Mouse (Mus musculus) testis, postnatal 10 days (tissue): ENCODE measurements around the gene Ttc41.
"Not testable (repeated sequence)": the region's sequence is repeated elsewhere in the genome, so short reads cannot be mapped to it uniquely, and the experiment has no call there.

Experiments used
- DNase-seq: peaks from one replicate; pipeline ENCODE4 v3.0.0; 2021; ENCODE audit warnings: low spot score

The Ttc41 gene

DNA sequence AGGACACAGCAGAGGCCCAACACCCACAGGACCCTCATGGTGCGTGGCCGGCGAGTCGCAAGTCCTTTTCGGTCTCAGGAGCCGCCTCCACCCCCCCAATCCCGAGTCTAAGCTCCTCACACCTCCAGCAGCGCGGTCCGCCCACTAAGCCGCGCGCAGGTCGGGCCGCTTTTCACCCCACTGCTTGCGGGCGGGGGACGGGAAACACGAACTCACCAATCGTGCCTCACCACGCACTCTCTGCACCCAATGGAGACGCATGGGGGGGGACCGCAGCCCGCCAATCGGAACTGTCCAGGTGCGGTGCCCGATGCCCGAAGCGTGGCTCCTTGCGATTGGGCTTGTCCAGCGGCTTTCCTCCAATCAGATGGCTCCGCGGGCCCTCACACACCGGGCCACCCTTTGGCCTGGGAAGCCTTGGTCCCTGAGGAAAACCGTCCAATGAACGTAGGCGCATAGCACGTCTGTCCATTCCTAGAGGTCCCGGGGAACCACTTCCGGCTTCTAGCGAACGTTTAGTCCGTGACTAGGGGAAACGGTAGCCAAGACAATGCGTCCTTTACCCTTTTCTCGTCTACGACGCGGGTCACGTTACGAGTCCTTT, at the start of gene Ttc41, which contains the start of gene Hsp90b1:
Ttc41 (plus strand) TSS at position 494 of the 604 bp plus-strand sequence.
Hsp90b1 (minus strand) TSS at position 192 of the 604 bp plus-strand sequence.
- peak; percentile 95 for DNase-seq

DNA sequence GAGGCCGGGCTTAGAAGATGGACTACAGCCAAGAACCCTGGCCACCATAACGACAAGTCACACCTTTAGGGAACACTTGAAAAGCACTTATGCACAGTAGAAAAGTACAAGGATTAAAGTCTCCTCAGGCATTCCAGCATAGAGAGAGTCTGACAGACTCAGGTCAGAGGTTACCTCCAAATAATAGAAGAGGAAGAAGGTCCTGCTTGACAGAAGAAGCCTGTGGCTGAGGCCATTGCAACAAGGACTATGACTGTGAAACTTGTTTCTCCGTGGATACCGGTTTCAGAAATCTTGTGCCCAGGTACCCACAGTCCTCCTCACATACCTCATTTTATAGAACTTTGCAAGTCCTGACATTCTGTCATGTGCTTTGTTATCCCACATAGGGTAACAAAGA, 35.1 kb upstream of the Ttc41 start:
- not testable (repeated sequence) for DNase-seq

DNA sequence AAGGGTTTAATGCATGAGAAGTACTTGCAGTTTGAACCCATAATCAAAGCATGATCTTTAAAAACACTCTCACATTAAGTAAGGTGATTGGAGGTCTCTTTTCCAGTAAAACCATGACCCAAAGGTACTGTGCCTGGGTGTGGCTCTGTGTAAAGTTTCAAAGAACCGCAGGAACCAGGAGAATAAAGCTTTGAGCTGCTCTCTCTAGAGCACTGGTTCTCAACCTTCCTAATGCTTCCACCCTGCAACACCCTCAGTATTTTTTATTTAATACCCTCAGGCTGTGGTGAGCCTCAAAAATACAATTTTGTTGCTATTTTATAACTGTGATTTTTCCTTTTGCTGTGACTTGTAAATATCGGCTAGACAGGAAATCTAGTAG, 20.8 kb upstream of the Ttc41 start:
- DNase-seq = not testable (repeated sequence)

DNA sequence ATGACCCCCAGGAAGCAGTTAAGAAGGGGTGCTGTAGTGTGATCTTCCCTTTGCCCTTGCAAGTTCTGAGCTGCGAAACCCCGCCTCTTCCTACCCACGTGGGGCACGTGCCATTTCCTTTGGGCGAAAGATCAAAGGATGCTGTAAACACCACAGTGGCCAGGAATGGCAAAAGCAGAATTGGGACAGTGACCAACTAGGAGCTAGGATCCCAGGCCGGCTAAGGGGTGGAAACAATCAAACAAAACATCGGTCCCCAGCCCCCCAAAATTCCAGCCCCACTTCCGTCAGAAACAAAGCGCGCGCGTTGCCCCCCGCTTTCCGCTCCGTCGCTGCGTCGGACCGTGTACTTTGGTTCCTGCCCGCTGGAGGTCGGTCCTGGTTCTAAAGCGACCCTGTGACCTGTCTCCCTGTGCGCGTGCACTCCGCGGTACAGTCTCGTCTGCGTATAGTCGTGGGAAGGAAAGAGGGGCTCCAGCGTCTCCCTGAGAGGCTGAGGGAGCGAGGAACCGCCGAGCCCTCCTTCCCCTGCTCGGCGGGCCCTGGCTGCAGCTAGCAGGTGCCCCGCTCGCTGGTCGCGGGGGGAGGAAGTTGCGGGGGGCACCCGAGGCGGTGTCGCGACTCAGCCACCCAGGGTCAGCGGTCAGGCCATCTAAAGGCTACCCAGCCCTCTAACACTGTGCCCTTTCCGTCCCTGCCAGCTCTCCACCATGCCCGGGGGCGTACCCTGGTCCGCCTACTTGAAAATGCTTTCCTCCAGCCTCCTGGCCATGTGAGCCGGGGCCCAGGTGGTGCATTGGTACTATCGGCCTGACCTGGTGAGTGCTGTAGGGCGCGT, 20.2 kb upstream of the Ttc41 start:
- peak; percentile 88 for DNase-seq

DNA sequence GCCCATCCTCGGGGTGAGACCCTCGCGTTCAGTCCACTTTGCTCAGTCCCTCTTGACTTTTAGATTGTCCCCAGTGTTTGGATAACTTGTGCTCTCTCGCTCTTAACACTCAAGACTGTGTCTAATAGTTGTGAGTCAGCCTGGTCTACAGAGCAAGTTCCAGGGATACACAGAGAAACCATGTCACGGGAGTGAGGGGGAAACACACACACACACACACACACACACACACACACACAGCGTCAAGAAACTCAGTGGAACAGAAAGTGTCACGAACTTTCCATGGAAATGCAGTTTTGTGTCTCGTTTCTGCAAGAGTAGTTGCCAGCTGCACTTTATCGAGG, 19.6 kb upstream of the Ttc41 start:
- DNase-seq = not testable (repeated sequence)

DNA sequence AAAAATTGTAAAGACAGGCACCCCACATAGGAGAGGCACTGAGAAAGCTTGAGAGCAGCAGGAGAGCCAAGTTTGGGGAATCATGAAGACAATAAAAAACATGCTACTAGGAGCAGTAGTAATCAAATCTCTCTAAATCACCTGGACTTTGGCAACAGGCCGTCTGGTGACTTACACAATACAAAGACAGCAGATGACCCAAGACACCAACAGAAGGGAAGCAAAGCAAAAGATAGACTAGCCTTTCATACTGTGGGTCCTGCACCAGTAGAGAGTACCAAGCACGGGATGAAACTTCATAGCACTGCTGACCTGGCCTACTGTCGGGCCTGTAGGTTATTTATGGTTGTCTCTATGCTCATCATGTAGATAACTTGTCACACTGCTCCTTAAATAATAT, 5.4 kb upstream of the Ttc41 start:
- DNase-seq = no peak

DNA sequence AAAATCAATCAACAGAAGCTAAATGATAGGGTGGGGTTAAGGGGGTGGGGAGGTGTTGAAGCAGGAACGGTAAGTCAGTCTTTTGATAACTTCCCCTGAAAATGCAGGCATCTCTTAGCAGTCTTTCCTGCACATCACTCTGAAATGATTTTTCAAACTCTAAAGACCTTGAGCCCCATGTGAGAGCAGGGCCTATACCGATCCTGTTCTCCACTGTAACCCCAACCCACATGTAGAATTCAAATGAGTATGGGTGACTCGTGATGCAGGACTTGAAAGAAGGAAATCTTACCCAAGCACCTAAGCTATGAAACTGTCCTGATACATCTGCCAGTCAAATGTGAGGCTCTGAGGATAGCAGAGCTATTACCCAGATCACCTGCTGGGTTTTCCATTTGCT, 4.6 kb upstream of the Ttc41 start:
- no peak for DNase-seq

DNA sequence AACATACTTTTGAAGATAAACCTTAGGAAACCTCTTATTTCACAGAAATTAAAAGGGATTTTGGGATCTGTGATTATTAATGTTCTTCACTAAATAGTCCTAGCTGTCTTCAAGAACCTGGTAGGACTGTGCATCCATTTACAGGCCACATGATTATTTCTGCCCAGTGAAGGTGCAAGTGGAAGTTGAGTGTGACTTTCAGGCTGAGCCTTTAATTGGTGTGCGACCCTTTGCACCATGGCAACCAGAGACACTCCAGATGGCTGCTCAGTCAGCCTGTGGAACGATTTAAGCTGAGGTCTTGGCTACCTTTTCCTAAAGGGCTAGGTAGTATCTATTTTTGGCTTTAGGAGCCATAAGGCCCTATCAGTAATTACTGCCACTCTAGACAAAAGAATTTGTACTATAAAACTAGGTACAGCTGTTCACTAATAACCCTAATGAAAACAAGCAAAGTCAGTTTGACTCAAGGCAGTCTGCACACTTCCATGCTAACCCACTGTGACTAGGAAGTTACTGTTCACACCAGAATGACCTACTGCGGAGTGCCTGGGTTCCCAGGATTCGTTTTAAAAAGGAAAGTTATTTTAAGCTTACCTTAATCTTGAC, 3.2 kb upstream of the Ttc41 start:
- DNase-seq = no peak

DNA sequence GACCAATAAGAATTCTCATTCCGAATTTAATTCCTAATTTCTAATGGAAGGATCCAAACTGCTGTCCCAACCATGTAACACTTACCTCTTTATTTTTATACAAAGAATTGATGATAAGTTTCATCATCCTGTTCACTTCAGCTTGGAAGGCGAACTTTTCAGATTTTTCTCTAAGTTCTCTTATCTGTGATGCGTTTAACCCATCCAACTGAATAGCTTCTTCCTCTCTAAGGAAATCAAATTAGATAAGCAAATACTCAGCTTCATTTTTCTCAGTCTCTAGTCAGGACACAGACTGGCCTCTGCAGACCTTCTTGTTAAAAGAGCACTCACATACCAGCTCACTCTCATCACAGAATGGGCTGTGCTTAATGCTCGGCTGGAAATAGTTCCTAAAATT, 2.2 kb upstream of the Ttc41 start:
- DNase-seq = no peak

DNA sequence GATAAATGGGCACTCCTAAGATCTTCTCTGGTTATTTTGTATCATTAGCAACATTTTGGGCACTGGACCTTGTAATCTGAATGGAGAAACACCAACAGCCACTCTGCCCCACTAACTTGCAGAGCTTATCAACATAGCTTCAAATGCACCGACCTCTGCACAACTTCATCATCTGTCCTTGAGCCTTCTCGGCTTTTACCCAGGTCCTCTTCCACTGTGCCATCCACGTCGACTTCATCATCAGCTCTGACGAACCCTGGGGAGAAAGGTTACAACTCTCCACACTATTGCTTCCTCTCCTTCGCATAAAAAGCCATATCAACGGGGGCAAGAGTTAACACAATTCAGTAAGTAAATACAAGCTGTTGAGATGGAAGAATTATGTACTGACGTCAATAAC, 1.5 kb upstream of the Ttc41 start:
- DNase-seq = no peak

DNA sequence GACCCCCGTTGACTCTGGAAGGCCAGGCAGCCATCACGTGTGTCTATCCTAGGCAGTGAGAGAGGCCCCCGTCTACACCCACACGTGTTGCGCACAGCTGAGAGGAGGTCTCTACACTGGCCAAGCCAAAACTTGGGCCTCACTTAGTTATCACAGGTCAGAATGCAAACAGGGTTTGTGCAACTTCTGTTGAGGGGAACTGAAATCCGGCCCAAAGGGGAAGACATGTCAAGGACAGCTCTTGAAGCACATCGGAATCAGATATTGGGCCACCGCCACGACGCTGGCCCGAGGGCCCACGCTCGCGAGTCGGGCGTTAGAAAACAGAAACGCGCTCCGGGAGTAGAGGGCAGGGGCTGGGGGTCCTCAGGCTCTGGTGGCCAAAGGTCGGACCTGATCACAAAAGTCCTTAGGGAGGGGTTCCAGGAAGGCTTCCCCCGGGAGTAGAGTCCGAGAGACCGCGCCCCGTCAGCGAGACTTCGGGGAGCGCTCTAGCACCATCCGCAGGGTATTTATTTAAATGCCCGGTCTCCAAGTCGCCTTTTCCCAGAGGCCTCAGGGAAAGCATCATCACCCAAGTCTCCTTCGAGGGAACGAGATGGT, 921 bp upstream of the Ttc41 start:
- DNase-seq = peak; percentile 57

DNA sequence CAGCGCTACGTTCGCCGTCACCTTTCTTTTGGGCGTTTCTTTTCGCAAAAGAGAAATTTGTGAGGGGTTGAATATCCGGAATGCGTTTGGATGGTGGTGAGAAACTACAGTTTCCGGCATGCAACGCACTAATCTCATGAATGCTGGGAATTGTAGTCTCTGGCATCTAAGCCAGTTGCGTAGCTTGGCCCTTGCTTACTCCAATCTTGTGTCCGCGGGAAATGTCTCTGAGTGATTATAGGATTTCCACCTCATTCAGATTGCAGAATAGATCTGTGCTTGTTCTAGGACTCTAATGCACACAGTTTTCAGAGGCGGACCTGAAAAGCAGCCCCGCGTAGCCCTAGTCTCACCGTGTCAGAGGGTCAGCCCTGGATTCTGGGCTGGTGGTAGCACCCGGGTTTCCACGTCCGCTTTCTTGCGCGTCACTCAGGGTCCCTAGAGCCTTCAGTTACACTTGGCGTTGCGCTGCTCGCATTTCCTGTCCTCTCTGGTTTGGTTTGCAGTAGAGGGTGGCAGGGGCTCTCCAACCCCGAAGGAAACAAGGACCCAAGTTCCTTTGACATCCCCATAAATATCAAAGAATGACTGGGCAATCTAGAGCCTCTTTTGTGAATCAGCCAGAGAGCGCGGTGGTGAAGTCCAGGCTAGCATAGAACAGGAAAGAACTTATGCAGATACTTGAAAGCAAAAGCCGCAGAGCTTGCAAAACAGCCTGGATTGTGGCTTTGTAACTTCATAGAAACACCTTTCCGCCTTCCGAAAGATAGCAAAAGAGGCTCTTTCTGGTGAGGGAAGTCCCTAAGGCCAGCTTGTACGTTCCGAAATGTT, 526 bp downstream of the Ttc41 start:
- DNase-seq = peak; percentile 73

DNA sequence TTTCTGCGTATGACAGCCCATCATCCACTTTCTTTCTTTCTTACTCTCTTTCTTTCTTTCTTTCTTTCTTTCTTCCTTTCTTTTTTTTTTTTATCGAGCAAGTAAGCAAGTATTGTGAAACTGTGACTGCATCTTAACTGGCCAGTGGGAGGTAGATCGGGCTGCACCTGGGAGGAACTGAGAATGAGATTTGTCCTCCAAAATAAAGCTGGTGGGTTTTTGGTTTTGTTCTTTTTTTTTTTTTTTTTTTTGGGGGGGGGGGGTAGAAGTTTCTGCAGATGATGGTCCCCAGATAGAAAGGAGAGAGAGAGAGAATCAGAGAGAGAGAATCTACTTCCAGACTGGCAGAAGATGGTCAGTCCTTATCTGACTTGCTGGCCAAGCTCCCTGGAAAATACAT, 1.5 kb downstream of the Ttc41 start:
- no peak for DNase-seq

DNA sequence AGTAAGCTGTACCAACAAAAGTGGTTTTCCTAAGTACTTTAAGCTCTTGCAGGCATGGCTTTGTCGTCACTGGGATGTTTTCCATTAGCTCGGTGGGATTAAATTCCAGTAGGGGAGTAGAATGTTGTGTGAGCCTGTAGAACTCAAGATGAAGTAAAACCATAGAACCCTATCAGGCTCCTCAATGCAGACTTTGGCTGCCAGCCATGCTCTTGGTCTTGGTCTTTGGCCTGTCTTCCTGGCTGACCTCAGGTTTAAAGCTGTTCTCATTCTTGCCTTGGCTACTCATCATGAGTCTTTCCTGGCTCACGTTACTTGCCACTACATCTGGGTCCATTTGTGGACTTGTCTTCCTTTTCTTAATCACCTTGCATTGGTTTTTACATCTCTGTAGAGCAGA, 6.5 kb downstream of the Ttc41 start:
- no peak for DNase-seq

DNA sequence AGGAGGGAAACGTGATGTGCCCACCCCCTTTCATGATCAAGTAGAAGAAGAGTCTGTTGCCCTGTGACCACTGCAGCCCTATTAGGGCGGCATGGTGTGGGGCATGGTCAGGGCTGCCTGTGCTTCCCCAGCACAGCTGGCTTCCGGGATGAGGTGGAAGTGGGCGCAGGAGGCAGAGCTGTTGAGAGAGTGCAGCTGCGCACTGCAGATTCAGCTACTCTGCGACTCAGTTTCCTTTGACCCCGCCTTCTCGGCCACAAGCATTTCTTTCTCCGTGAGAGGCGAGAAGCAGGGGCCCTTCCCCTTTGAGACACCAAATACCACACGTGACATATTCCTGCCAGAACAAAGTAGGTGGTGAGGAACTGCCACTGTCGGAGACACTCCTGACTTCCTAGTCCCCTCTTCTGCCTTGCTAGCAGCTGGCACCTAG, 22.0 kb downstream of the Ttc41 start:
- DNase-seq = no peak

DNA sequence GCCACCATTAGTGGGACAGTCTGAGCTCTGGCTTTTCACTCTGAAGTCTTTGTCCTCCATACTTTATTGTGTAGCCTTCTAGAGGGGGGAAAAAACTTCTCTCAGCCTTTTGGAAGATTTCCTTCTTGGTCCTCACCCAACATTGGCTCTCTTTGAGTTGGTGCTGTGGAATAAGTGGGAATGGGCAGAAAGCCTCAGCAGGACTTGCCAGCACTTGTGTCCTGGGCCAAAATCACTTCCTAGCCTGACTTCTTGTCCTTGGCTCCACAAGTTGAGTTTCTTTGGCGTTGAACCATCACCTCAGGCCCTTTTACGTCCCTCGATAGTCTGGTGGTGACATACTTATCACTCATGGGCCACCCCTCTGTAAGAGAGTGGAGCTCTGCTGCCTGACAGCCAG, 22.6 kb downstream of the Ttc41 start:
- no peak for DNase-seq

DNA sequence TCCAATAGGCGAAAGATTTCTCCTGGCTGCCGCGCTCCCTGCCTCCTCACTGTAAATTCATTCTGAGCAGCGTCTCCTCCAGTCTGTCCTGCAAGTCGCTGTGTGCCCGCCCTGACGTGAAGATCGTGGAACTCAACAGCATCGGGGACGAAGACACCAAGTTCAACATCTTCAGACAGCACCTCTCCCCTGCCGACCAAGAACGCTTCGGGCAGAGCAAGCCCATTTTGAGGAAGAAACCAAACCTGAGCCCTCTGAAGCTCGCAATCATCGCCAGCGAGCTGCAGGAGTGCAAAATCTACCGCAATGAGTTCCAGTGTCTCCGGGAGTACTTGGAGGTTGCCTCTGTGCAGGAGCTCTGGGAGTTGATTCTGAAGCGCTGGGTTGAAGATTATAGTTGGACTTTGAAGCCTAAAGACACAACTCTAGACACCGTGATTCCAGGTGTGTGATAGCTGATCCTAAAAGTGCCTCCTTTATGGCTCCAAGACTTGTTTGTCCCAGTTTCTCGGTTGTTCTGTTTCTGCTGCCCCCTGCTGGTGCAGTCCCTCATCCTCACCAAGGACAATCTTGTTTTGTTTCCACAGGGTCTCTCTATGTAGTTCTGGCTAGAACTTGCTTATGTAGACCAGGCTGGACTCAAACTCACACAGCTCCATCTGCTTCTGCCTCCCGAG, 25.4 kb downstream of the Ttc41 start:
- DNase-seq = peak; percentile 93

DNA sequence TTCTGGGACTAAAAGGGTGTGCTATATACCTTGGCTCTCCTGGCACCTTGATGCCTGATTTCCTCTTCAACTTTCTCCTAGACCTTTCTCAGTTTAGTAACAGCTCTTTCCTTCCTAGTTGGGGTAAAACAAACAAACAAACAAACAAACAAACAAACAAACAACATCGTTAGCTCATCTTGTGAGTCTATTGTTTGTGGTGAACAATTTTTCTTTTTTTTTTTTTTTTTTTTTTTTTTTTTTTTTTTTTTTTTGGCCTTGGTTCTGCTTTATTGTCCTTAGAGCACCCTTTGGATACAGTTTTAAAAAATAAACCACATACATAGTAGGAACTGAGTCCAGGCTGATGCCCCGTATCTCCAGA, 25.9 kb downstream of the Ttc41 start:
- DNase-seq = no peak

DNA sequence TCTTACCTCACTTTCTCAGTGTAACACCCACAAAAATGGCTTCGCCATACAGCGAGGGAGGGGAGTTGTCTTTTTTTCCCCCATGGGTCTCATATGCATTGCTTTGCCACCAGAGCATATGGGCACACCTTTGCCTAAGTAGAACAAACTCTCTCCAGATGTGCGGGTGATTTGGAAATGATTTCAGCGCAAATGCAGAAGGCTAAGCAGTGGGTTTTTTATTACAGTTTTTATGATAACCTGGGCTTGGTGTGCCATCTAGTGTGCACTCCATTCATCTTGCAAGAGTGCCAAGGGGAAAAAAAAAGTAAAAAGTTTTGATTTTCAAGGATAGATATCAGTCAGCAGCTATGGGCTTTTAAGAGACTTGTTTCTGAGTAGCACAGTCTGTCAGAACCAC, 29.4 kb downstream of the Ttc41 start:
- no peak for DNase-seq

DNA sequence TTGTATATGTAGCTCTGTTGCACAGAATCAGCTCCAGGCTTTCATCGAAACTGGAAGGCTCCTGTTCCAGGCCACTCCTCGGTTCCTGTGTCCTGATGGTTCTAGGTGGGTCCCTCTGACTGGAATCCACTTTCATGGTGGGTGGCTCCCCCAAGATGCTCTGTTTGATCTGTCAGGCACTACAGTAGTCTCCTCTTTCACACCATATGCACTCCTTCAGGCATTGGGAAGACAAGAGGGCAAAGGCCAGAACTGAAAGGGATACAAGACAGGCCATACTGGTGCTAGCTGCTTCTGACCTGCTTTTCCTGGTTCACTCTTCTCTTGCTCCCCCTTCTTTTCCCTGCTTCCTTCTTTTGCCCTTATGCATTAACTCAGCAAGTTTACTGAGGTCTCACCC, 37.3 kb downstream of the Ttc41 start:
- no peak for DNase-seq

DNA sequence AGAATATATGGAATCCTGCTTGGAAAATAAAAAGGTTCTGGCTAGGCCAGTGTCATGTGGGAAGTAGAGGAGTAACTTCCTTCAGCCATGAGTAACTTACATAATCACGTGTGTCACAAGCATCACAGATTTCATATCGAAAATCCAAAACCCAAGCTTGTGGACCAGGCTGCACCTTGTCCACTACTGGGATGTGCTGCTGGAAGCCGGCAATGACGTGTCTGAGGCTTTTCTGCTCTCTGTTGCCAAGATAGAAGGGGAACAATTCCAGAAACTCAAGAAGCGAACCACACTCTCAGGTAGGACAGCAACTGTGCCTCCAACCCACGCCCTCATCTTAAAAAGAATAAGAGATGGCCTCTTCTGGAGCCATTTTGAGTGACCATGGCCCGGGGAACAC, 38.7 kb downstream of the Ttc41 start:
- no peak for DNase-seq
